Mouse (Mus musculus): ENCODE results near the gene Tssk4. TPM values are rescaled to one million over a fixed set of nuclear protein-coding genes. Genes with fewer than 3 reads are reported as not detected.

Gene Tssk4
- polyA plus RNA-seq, 1 experiment from 2014 or later, result 0.57 TPM

DNA sequence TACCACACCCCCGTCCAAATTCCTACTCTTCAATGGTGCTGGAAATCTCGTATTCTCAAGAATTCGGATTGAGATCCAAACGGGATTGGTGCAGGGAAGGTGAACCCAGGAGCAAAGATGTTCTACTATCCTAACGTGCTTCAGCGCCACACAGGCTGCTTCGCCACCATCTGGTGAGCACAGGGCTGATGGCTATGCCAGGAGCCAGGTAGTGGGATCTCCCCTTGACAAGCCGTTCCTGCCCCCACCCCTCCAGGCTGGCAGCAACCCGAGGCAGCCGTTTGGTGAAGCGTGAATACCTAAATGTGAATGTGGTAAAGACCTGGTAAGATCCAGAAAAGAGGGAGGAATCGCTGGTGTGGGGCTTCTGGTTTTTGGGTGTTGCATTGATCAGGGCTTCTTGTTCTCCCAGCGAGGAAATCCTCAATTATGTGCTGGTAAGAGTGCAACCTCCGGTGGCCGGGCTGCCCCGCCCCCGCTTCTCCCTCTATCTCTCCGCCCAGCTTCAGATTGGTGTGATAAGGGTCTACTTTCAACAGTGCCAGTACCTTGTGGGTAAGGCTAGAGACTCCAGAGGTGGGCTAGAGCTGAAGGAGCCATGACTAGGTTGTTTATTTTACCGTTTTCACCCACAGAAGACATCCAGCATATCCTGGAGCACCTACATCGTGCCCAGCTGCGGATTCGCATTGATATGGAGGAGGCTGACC is 31.3 kb upstream of the Tssk4 start:
- H3K27ac ChIP-seq, result no peak overlapping the region
- H3K4me2 ChIP-seq, result peak overlapping the region; percentile 13
- 0 out of 2 replicates have a peak, but pooled peaks cover 5% of the 10 kb centered on the region for H3K4me1 ChIP-seq
- peak; percentile 53; the same call in 1 of the 2 replicates for ATAC-seq
- no peaks in the 10 kb centered on the region for H3K27me3 ChIP-seq
- H3K9ac ChIP-seq, result peak overlapping the region; percentile 30; the same call in 1 of the 2 replicates
- no peaks in the 10 kb centered on the region for H3K9me3 ChIP-seq (replicated peaks)
- H3K36me3 ChIP-seq (ENCODE audit: poor library complexity, severe bottlenecking), result peaks cover 3% of the 10 kb centered on the region
- 52% methylated on average over 22 of the region's 22 CpGs for WGBS
- peak overlapping the region; percentile 22 for H3K4me3 ChIP-seq

DNA sequence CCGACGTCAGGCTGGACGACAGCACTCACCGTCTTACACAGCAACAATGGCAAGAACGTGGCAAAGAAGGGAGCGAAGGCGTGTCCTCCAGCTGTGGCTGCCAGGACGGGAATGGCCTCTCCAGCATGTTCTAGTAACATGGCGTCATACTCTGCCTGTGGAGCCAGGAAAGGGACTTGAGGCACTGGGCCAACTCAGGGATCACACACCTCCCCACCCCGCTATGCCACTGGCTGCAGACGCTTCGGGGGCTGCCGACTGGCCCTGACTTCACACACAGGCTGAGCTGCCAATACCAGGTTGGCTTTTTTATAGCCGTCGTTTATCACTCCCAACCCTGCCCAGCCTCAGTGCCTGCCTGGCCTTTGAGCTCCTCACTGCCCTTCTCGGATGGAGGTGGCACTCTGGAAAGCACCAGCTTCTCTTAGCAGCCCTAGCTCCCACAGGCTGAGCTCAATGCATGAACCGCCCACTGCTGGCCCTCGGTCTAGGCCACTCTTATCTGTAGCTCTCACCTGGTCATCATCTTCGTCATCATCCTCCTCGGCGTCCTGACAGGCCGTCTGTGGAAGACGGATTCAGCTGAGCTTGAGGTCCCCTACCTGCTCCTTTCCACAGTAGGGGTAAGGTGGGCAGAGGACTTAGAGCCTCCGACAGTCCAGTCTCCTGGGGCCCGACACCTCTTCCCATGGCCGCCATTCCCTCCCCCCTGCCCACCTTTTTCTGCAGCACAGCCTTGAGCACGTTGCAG is 21.7 kb upstream of the Tssk4 start:
- Histone ChIP-seq H3K36me3 (ENCODE audit: poor library complexity, severe bottlenecking) (peaks cover 99% of the 10 kb centered on the region), H3K27me3 (no peaks in the 10 kb centered on the region), H3K27ac (no peak overlapping the region), H3K9me3 (replicated peaks) (no peaks in the 10 kb centered on the region), H3K4me3 (no peak overlapping the region), H3K9ac (no peak overlapping the region), H3K4me2 (no peak overlapping the region), H3K4me1 (no peaks in the 10 kb centered on the region)
- 92% methylated on average over 27 of the region's 27 CpGs for whole genome bisulfite sequencing
- no peak for ATAC-seq

DNA sequence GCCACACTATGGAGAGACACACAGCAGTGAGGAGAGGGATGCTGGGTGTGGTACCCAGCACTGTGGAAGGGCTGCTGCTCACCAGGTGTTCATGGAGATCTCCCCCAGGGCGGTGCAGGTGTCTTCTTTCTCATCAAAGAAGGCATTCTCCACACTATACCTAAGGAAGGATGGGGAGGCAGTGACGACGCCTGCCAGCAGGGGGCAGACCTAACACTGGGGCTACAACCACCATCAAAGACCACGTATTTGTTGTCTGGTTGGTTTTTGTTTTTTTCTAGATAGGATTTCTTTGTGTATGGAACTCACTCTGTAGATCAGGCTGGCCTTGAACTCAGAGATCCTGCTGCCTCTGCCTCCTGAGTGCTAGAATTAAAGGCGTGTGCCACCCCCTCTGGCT is 20.7 kb upstream of the Tssk4 start:
- Histone ChIP-seq H3K4me2 (no peak overlapping the region), H3K9ac (no peak overlapping the region), H3K4me1 (no peaks in the 10 kb centered on the region), H3K27me3 (no peaks in the 10 kb centered on the region), H3K27ac (no peak overlapping the region), H3K9me3 (replicated peaks) (no peaks in the 10 kb centered on the region), H3K36me3 (ENCODE audit: poor library complexity, severe bottlenecking) (peaks cover 99% of the 10 kb centered on the region), H3K4me3 (no peak overlapping the region)
- ATAC-seq, result no peak
- WGBS, result 51% methylated on average over 5 of the region's 5 CpGs

DNA sequence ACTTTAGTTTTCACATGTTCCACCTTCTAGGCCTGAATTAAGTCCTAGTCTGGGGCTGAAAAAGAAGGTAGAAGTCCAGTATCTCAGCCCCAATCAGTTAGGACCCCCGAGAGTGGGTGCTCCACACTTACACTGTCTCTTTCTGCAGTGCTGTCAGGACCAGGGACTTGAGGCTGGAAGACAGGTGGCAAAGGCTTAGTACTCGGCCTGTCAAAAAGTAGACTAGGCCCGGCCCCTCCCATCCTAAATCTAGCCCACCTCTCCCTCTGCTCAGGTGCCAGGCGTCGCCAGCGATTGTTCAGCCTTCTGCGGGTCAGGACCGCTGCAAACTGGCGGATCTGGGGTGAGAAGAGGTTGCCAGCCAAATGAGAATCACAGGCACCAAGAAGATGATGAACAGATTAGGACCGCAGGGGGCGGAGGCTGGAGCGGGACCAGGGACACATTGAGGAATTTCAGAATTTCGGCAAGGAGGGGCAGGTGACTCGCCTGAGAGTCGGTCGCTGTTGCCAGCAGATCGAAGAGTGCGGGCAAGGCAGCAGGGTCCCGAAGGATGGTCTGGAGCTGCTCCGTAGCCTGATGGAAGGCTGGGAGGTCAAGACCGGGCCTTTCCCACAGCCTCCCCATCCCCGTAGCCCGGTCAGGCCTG is 15.0 kb upstream of the Tssk4 start:
- no peak; the same call in none of the 2 replicates for ATAC-seq
- Histone ChIP-seq H3K9ac (peak overlapping the region; percentile 83), H3K27me3 (no peaks in the 10 kb centered on the region), H3K4me3 (peak overlapping the region; percentile 63), H3K9me3 (replicated peaks) (no peaks in the 10 kb centered on the region), H3K4me1 (peaks cover 14% of the 10 kb centered on the region), H3K27ac (peak overlapping the region; percentile 82), H3K36me3 (ENCODE audit: poor library complexity, severe bottlenecking) (peaks cover 81% of the 10 kb centered on the region), H3K4me2 (peak overlapping the region; percentile 93)
- WGBS, result 4% methylated on average over 23 of the region's 23 CpGs

DNA sequence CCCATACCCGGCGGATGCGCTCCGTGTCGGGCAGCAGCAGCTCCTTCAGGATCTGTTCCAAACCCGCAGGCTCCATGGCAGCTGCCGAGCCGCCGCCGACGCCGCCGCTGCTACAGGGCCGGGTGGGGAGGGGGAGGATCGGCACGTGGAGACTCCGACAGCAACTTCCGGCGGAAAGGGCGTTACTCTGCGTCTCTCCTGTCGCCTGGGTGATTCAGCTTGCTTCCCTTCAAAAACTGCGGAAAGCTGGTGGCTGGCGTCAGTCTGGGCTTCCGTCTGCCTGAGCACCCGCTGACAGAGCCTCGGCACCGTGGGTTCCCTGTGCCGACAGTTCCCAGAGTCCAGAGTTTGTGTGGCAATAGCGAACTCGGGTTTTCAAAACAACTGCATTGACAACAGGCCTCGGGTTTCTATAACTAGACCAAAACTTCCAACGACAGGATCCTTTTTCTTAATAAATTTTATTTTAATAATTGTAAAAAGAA is 14.4 kb upstream of the Tssk4 start, which contains the start of gene Ipo4:
Gene Ipo4, minus strand, starts transcription at position 435 of the 485 bp plus-strand sequence.
- H3K27me3 ChIP-seq, result no peaks in the 10 kb centered on the region
- peak within 1 kb of the TSS; percentile 83 for H3K9ac ChIP-seq
- no peaks in the 10 kb centered on the region for H3K9me3 ChIP-seq (replicated peaks)
- peak within 1 kb of the TSS; percentile 82 for H3K27ac ChIP-seq
- peak within 1 kb of the TSS; percentile 63 for H3K4me3 ChIP-seq
- peak; percentile 94 for ATAC-seq
- peaks cover 14% of the 10 kb centered on the region for H3K4me1 ChIP-seq
- peak within 1 kb of the TSS; percentile 93 for H3K4me2 ChIP-seq
- H3K36me3 ChIP-seq (ENCODE audit: poor library complexity, severe bottlenecking), result peaks cover 81% of the 10 kb centered on the region
- 2% methylated on average over 33 of the region's 33 CpGs for WGBS

DNA sequence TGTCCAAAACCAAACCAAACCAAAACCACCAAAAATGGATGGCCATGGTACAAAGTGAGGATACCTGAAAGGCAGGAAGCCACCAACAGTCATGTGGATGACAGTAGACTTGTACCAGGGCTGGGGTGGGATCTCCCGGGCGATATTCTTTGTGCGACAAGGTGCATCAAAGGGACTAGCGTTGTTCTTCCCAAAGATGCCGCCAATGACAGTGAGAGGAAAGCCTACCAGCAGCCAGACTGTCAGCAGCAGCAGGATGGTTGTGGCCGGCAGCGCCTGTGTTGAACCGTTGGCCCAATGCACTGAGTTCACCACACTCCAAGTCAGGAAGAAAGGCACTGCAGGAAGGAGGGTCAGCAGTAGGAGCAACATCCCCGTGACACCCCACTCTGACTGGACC is 12.2 kb upstream of the Tssk4 start, which contains the start of gene Gm49378:
Gene Gm49378, minus strand, starts transcription at position 101 of the 400 bp plus-strand sequence.
- no peak within 1 kb of the TSS for H3K4me3 ChIP-seq
- no peak for ATAC-seq
- no peaks in the 10 kb centered on the region for H3K27me3 ChIP-seq
- peaks cover 69% of the 10 kb centered on the region for H3K36me3 ChIP-seq (ENCODE audit: poor library complexity, severe bottlenecking)
- H3K9ac ChIP-seq, result 0 out of 2 replicates have a peak within 1 kb of the TSS, but pooled peaks have one; percentile 0
- H3K9me3 ChIP-seq (replicated peaks), result no peaks in the 10 kb centered on the region
- no peak within 1 kb of the TSS for H3K27ac ChIP-seq
- WGBS, result 96% methylated on average over 9 of the region's 9 CpGs
- no peak within 1 kb of the TSS for H3K4me2 ChIP-seq
- peaks cover 25% of the 10 kb centered on the region for H3K4me1 ChIP-seq

DNA sequence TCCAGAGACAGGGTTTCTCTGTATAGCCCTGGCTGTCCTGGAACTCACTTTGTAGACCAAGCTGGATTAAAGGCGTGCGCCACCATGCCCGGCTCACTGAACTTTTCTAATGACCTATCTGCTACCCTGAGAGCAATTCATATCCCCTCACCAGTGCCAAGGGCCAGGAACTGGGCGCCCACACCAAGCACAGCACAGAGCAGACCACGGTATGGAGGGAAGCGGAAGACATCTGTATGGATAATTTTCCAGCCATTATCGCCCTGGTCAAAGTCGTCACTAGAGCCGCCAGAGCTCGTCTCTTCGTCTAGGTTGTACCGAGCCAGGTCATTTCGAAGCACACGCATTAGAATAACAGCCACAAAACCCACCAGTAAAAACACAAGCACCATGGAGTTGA is 9.2 kb upstream of the Tssk4 start:
- Histone ChIP-seq H3K4me2 (no peak overlapping the region), H3K27ac (no peak overlapping the region), H3K27me3 (no peaks in the 10 kb centered on the region), H3K9ac (no peak overlapping the region), H3K4me3 (no peak overlapping the region), H3K36me3 (ENCODE audit: poor library complexity, severe bottlenecking) (peaks cover 55% of the 10 kb centered on the region), H3K9me3 (replicated peaks) (no peaks in the 10 kb centered on the region), H3K4me1 (peaks cover 35% of the 10 kb centered on the region)
- WGBS, result 96% methylated on average over 14 of the region's 14 CpGs
- no peak for ATAC-seq

DNA sequence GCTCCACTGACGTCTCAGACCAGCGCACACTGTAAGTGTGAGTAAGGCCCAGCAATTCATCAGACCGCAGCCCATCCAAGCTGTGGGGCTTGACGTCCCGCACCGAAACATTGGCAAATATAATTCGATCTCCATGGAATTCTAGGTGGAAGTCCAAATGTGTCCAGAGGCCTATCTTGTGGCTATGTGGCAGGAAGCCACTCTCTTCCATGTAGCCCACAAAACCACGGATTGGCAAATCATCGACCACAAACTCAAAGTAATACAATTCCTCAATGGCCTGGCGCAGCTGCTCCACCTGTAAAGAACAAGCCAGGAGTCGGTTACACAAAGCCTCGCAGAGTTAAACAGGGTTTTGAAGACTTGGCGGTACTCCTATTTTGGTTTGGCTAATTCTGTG is 8.7 kb upstream of the Tssk4 start:
- H3K27ac ChIP-seq, result no peak overlapping the region

DNA sequence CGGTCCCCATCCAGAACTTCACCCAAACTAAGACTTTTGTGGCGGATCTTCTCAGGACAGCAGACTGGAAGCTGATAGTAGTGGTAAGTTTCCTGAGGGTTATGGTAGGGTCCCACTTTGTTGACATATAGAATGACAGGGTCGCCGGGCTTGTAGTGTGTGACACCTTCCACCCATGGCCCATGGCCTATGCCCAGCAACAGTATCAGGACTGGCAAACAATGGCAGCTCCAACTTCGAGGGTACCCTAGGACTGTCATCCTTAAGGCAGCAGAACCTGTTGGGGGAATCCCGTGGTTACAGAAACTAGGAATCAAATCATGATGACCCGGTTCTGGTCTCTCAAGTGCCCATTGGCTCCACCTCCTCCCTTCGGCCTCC is 7.3 kb upstream of the Tssk4 start:
- Histone ChIP-seq H3K36me3 (ENCODE audit: poor library complexity, severe bottlenecking) (peaks cover 53% of the 10 kb centered on the region), H3K9me3 (replicated peaks) (no peaks in the 10 kb centered on the region), H3K9ac (peak overlapping the region; percentile 90), H3K27ac (peak overlapping the region; percentile 95), H3K4me2 (peak overlapping the region; percentile 92), H3K4me3 (peak overlapping the region; percentile 97), H3K4me1 (peaks cover 29% of the 10 kb centered on the region), H3K27me3 (no peaks in the 10 kb centered on the region)
- peak; percentile 55 for ATAC-seq
- WGBS, result 26% methylated on average over 8 of the region's 8 CpGs

More for the DNA sequence above, 8.7 kb upstream of the Tssk4 start:
- ATAC-seq, result no peak
- Histone ChIP-seq H3K36me3 (ENCODE audit: poor library complexity, severe bottlenecking) (peaks cover 57% of the 10 kb centered on the region), H3K4me2 (no peak overlapping the region), H3K27me3 (no peaks in the 10 kb centered on the region), H3K4me3 (no peak overlapping the region), H3K9me3 (replicated peaks) (no peaks in the 10 kb centered on the region), H3K9ac (no peak overlapping the region), H3K4me1 (peaks cover 31% of the 10 kb centered on the region)
- 98% methylated on average over 13 of the region's 13 CpGs for WGBS

DNA sequence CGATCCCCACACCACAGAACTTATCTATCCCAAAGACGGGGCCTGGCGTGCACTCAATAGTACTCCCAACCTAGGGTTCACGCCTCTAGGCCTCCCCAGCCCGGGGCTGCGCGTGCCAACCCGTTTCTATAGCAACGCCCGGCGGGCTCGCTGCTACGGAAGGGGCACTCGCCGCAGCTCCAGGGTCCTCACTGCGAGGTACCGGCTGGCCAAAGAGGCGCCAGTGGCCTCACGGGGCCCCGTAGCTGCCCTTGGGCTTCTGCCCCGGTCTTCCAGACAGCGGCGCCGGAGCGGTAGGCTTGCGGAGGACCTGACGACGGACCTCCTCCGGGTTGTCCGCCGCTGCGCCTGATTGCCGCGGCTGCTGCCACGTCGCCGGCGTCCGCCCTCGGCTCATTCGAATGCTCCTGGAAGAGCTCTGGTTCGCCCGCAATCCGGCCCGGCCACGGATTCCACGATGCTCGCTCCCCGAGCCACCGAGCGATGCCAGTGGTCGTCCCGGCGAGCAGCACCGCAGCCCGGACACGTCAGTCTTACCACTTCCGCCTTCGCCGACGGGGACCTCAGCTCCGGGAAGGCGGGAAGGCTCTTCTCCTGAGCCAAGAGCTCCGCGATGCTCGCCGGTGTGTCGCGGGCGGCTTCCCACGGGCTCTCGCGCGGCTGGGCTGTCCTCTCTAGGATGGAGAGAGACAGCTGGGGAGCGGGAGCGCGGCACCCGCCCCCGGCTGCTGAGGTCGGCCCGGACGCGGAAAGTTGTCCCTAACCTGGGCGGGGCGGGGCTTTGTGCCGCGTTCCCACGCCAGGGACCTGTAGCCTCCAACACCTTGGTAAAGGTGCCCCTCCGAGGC is 6.7 kb upstream of the Tssk4 start, which contains the start of gene Tm9sf1:
Gene Tm9sf1, minus strand, starts transcription at position 747 of the 848 bp plus-strand sequence.
- WGBS, result under 1% methylated on average over 86 of the region's 89 CpGs
- peak within 1 kb of the TSS; percentile 90 for H3K9ac ChIP-seq
- peaks cover 46% of the 10 kb centered on the region for H3K36me3 ChIP-seq (ENCODE audit: poor library complexity, severe bottlenecking)
- H3K27ac ChIP-seq, result peak within 1 kb of the TSS; percentile 95
- peak within 1 kb of the TSS; percentile 97 for H3K4me3 ChIP-seq
- peaks cover 29% of the 10 kb centered on the region for H3K4me1 ChIP-seq
- peak; percentile 92 for ATAC-seq
- H3K4me2 ChIP-seq, result peak within 1 kb of the TSS; percentile 92
- no peaks in the 10 kb centered on the region for H3K9me3 ChIP-seq (replicated peaks)
- no peaks in the 10 kb centered on the region for H3K27me3 ChIP-seq

DNA sequence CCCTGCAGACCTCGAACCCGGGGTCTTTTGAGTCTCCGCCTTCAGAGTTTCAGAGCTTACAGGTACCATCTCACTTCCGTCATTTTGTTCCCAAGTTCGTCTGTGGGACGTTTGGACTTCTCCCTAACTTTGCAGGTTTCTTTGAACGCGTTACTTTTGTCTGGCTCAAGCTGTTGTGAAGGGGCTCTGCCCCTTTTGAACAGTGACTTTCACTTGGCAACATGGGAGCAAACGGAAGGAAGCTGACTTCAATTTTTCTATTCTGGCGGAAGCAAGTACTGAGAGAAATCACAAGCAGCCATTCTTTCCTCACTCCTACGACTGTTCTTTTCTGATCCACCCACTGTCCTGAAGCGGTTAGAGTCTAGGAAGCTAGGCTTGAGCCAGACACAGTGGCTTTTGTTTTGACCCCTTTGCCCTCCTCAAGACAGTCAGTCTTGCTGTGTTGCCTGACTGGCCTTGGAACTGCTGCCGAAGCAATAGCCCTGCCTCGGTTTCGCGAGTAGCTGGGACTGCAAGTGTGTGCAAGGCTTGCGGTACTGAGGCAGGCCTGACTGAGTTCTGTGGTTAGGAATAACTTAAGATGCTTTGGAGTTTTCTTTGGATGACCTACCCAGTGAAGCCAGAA is 5.6 kb upstream of the Tssk4 start:
- no peaks in the 10 kb centered on the region for H3K27me3 ChIP-seq
- no peak overlapping the region; the same call in 1 of the 2 replicates for H3K27ac ChIP-seq
- H3K36me3 ChIP-seq (ENCODE audit: poor library complexity, severe bottlenecking), result peaks cover 35% of the 10 kb centered on the region
- H3K4me2 ChIP-seq, result peak overlapping the region; percentile 92
- peak overlapping the region; percentile 90 for H3K9ac ChIP-seq
- H3K9me3 ChIP-seq (replicated peaks), result no peaks in the 10 kb centered on the region
- WGBS, result 32% methylated on average over 17 of the region's 17 CpGs
- ATAC-seq, result no peak
- H3K4me1 ChIP-seq, result peaks cover 29% of the 10 kb centered on the region
- H3K4me3 ChIP-seq, result peak overlapping the region; percentile 97
